Mouse (Mus musculus) frontal cortex, adult 2 months (tissue): ENCODE results near the gene Olfr1036. TPM values are rescaled to one million over a fixed set of nuclear protein-coding genes. Genes with fewer than 3 reads are reported as not detected.
"Not testable (repeated sequence)": the region's sequence is repeated elsewhere in the genome, so short reads cannot be mapped to it uniquely, and the experiment has no call there.

ENCODE experiments used
- DNase-seq, 2 experiments: peaks; one replicate each; pipeline ENCODE4 v3.0.0; 2022; ENCODE audit warnings: low spot score in 1 of 2; ENCODE audit errors: extremely low spot score in 1 of 2
- polyA plus RNA-seq: library from polyadenylated mRNA; depleted of rRNA; stranded (reverse); fragments of >200 nt; gene quantifications from 2 replicates; pipeline ENCODE4 v1.2.3, GENCODE M21; 2012; rRNA removed

Gene Olfr1036
- polyA plus RNA-seq: not detected in 2 replicates

DNA sequence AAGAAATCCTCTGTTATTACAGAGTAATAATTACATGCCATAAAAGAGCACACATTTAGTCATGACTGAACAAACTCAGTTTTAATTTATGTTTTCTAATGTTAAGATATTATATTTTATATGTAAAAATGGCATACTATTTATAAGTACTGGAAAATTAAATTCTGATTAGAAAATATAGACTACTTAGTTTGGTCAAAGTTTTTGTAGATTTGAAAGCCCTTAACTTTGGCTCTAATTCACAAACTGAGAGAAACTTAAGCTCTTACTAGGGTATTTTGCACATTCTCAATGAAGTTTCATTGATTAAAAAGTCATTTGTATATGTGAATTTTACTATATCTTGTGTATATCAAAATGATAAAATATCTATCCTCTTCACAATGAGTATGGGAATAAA, at the start of gene Olfr1036:
Gene Olfr1036, plus strand, starts transcription at position 301 of the 400 bp plus-strand sequence.
- not testable (repeated sequence) for DNase-seq

GRCm38 (mm10) chr2:86045561-86045960, 28.2 kb upstream of the Olfr1036 start, which contains the start of gene Olfr1034:
Gene Olfr1034 (plus strand): TSS chr2:86045861.
- DNase-seq: no peak

DNA sequence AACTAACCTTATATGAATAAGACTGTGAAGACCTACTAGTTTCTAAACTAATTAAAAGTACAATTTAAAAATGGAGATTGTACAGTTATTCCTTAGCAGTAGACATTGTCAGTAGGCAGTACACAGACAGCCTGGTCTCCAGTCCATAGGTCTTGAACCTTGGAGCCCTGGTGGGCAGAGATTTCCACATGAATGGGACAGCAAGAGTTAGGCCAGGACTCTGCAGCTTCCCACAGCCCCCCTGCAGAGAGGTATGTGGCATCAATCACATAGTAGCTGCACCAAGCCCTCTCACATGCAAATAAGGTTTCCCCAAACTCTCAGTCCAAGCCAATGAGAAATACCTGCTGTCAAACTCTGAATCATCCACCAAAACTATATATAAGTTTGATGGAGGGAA, 23.0 kb upstream of the Olfr1036 start:
- DNase-seq: not testable (repeated sequence)

DNA sequence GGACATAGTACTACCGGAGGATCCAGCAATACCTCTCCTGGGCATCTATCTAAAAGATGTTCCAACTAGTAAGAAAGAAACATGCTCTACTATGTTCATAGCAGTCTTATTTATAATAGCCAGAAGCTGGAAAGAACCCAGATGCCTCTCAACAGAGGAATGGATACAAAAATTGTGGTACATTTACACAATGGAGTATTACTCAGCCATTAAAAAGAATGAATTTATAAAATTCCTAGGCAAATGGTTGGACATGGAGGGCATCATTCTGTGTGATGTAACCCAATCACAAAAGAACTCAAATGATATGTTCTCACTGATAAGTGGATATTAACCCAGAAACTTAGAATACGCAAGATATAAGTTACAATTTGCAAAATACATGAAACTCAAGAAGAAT, 10.0 kb upstream of the Olfr1036 start:
- not testable (repeated sequence) for DNase-seq

- no peak for DNase-seq
Measured at GRCm38 (mm10) chr2:86070189-86070588, 3.6 kb upstream of the Olfr1036 start.

DNA sequence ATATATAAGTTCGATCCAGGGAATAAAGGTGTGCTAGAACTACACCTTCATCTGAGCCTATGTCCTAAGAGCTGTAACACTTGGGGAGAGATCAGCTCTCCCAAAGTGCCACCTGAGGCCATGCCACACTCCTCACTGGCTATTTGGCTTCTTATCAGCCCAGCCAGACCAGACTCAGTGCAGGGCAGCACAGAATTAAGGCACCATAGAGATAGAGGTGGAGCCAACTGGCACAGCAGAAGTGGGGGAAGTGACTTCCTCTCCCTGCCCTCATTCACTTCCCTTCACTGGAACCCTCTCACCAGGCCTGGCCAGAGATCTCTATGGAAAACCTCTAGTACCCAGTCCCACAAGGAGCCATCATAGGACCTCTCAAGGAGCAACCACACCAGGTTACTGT, 6.7 kb downstream of the Olfr1036 start:
- not testable (repeated sequence) for DNase-seq

DNA sequence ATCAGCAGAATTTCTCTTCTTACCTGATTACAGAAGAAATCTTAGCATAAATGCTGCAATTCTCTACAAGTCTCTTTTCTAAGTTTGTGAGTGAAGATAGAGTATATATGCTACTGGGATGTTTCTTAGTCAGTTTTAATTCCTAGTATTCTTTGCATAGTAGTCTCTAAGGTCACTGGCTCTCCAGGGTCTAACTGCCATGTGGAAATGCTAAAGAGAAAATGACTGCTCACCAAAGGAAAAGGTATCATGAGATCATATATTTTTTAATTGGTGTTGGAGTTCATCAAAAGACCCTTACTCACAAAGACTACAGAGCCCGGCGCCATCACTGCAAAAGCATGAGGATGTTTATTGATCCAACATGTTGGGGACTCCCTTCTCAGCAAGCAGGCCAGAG, 13.5 kb downstream of the Olfr1036 start, which contains the start of gene Olfr1037:
Gene Olfr1037, minus strand, starts transcription at position 101 of the 400 bp plus-strand sequence.
- no peak for DNase-seq

Other genes with a start within 250 kb of the Olfr1036 start
- 0.06 TPM in 1 of 2 replicates, not detected in the other for gene Olfr1019, start 228.5 kb upstream of the Olfr1036 start, polyA plus RNA-seq
- not detected in 2 replicates for gene Olfr1020, start 227.0 kb upstream of the Olfr1036 start, polyA plus RNA-seq
- gene Olfr1022, start 205.4 kb upstream of the Olfr1036 start, polyA plus RNA-seq: not detected in 2 replicates
- not detected in 2 replicates for gene Olfr1023, start 188.4 kb upstream of the Olfr1036 start, polyA plus RNA-seq
- not detected in 2 replicates for gene Olfr1024, start 168.9 kb upstream of the Olfr1036 start, polyA plus RNA-seq
- not detected in 2 replicates for gene Olfr1025-ps1, start 158.8 kb upstream of the Olfr1036 start, polyA plus RNA-seq
- not detected in 2 replicates for gene Olfr1026, start 152.4 kb upstream of the Olfr1036 start, polyA plus RNA-seq
- not detected in 2 replicates for gene Olfr1028, start 123.6 kb upstream of the Olfr1036 start, polyA plus RNA-seq
- 0.08 and 0.11 TPM in 2 replicates for gene Olfr1029, start 100.1 kb upstream of the Olfr1036 start, polyA plus RNA-seq
- 0.04 TPM in 1 of 2 replicates, not detected in the other for gene Olfr1030, start 94.7 kb upstream of the Olfr1036 start, polyA plus RNA-seq
- gene Olfr1031, start 83.7 kb upstream of the Olfr1036 start, polyA plus RNA-seq: not detected in 2 replicates
- not detected in 2 replicates for gene Olfr1032, start 68.5 kb upstream of the Olfr1036 start, polyA plus RNA-seq
- gene Olfr1033, start 53.4 kb upstream of the Olfr1036 start, polyA plus RNA-seq: 0.11 and 0.16 TPM in 2 replicates
- gene Olfr1034, start 28.1 kb upstream of the Olfr1036 start, polyA plus RNA-seq: 0.02 TPM in 1 of 2 replicates, not detected in the other
- gene Olfr1037, start 13.4 kb downstream of the Olfr1036 start, polyA plus RNA-seq: not detected in 2 replicates
- gene Olfr1039, start 61.9 kb downstream of the Olfr1036 start, polyA plus RNA-seq: not detected in 2 replicates
- gene Olfr1040, start 72.7 kb downstream of the Olfr1036 start, polyA plus RNA-seq: not detected in 2 replicates
- gene Olfr1042, start 87.8 kb downstream of the Olfr1036 start, polyA plus RNA-seq: not detected in 2 replicates
- gene Olfr1043, start 93.5 kb downstream of the Olfr1036 start, polyA plus RNA-seq: not detected in 2 replicates
- gene Olfr1044, start 103.8 kb downstream of the Olfr1036 start, polyA plus RNA-seq: not detected in 2 replicates
- 0.10 TPM in 1 of 2 replicates, not detected in the other for gene Olfr52, start 111.7 kb downstream of the Olfr1036 start, polyA plus RNA-seq
- 0.04 and 0.12 TPM in 2 replicates for gene Olfr1045, start 129.0 kb downstream of the Olfr1036 start, polyA plus RNA-seq
- gene Olfr1046, start 145.3 kb downstream of the Olfr1036 start, polyA plus RNA-seq: not detected in 2 replicates
- gene Olfr1047, start 157.4 kb downstream of the Olfr1036 start, polyA plus RNA-seq: not detected in 2 replicates
- 0.02 TPM in 1 of 2 replicates, not detected in the other for gene Olfr1048, start 166.3 kb downstream of the Olfr1036 start, polyA plus RNA-seq
- not detected in 2 replicates for gene Olfr1049, start 184.3 kb downstream of the Olfr1036 start, polyA plus RNA-seq
- gene Olfr1051, start 205.1 kb downstream of the Olfr1036 start, polyA plus RNA-seq: not detected in 2 replicates
- 0.11 TPM in 1 of 2 replicates, not detected in the other for gene Olfr1052, start 218.5 kb downstream of the Olfr1036 start, polyA plus RNA-seq
- not detected in 2 replicates for gene Olfr1053, start 241.3 kb downstream of the Olfr1036 start, polyA plus RNA-seq